8 mouse cellular contexts compared by ENCODE assay signal in the genomic region with DNA sequence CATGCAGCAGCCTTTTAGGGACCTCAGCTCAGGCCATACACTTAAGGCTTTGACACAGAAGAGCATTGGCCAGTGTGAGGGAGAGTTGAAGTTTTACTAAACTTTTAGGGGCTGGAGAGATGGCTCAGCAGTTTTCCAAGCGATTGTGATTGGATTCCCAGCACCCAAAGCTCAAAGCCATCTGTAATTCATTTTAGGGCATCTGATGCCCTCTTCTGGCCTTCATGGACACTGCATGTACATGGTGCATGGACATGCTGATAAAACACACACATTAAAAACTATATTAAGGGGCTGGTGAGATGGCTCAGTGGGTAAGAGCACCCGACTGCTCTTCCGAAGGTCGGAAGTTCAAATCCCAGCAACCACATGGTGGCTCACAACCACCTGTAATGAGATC. TPM values are rescaled to one million over a fixed set of nuclear protein-coding genes. Genes with fewer than 3 reads are reported as not detected.
A peak's percentile ranks its signal among the peaks of the same experiment; 100 is the strongest.
DNase-seq lines count a peak whose midpoint lies in the region; ATAC-seq and TF ChIP-seq lines count a peak whose summit lies in the region.
"Had no signal": no experiment of that assay in that cellular context is flagged by ENCODE, and none has a peak within 500 bp of the region (broad histone marks: within the 10 kb centered on the region; RNA-seq: fewer than 3 reads in every experiment).

No protein-coding gene starts in this region.

- H3K4me1 ChIP-seq in ES-E14 (ENCODE audit: control insufficient read depth in 2 of 2, insufficient read depth in 2 of 2, low read length in 2 of 2, poor library complexity in 1 of 2), result peaks cover 0 to 4% of the 10 kb centered on the region in 2 experiments; a peak in 1 of 4 replicates
- no peaks in the 10 kb centered on the region for H3K4me1 ChIP-seq in liver, postnatal 0 days (ENCODE audit: insufficient read depth)
- H3K4me1 ChIP-seq: neural tube, embryonic 12.5 days had no signal

- H3K4me2 ChIP-seq in liver, postnatal 0 days (ENCODE audit: low read depth, low read length), result no peak overlapping the region
- H3K4me2 ChIP-seq: neural tube, embryonic 12.5 days had no signal

- peak; percentile 75 for TF ChIP-seq CTCF in layer of hippocampus, adult 2 months (conservative IDR thresholded peaks at IDR 0.05)
- TF ChIP-seq CTCF in brain, embryonic 14.5 days (IDR thresholded peaks at IDR 0.05; ENCODE audit: borderline replicate concordance, extremely low read depth, insufficient read depth, insufficient read length), result peak; percentile 33; the same call in 1 of the 2 replicates
- TF ChIP-seq CTCF in liver, postnatal 0 days (IDR thresholded peaks at IDR 0.05; ENCODE audit: low read depth), result peak; percentile 69

- no peak overlapping the region for H3K9ac ChIP-seq in ES-E14 (ENCODE audit: insufficient read depth, low read depth, low read length, poor library complexity, severe bottlenecking)
- no peak overlapping the region for H3K9ac ChIP-seq in liver, postnatal 0 days (replicated peaks)
- H3K9ac ChIP-seq: neural tube, embryonic 12.5 days had no signal

- no peak overlapping the region for H3K27ac ChIP-seq in layer of hippocampus, adult 2 months
- no peak overlapping the region for H3K27ac ChIP-seq in ES-E14 (ENCODE audit: insufficient read depth, low read depth, low read length, poor library complexity, severe bottlenecking)
- H3K27ac ChIP-seq in liver, postnatal 0 days (ENCODE audit: low read depth), result no peak overlapping the region
- H3K27ac ChIP-seq: neural tube, embryonic 12.5 days had no signal

- no peak for ATAC-seq in liver, postnatal 0 days
- no peak for ATAC-seq in erythroblast, adult 5-6 weeks (replicated peaks; ENCODE audit: low FRiP score, poor library complexity, severe bottlenecking)
- ATAC-seq in inflammation-experienced regulatory T-cells, adult 6 months, result no peak

- TF ChIP-seq POLR2A in brain, embryonic 14.5 days (IDR thresholded peaks at IDR 0.05; ENCODE audit: borderline replicate concordance, extremely low read depth, insufficient read depth, insufficient read length, poor library complexity, severe bottlenecking), result no peak

- TF ChIP-seq EP300 in liver, postnatal 0 days (IDR thresholded peaks at IDR 0.05; ENCODE audit: low read depth), result no peak

- DNase-seq in layer of hippocampus, adult 2 months (ENCODE audit: low spot score in 2 of 2), result peak in 1 of 2 experiments; percentile 42
- DNase-seq in layer of hippocampus, postnatal 14 days (ENCODE audit: low spot score in 2 of 2), result no peak
- peak; percentile 53 for DNase-seq in ES-E14 (ENCODE audit: low read depth, low spot score)
- DNase-seq in brain, embryonic 14.5 days (ENCODE audit: low read depth), result no peak
- DNase-seq in liver, postnatal 0 days, result no peak

- WGBS in liver, postnatal 0 days (ENCODE audit: insufficient replicate concordance), result 71% methylated on average over 4 of the region's 4 CpGs

- H3K27me3 ChIP-seq in liver, postnatal 0 days (ENCODE audit: insufficient read depth, low read length), result no peaks in the 10 kb centered on the region
- H3K27me3 ChIP-seq: neural tube, embryonic 12.5 days had no signal

- in situ Hi-C loops in ES-E14 (cut with MboI; ENCODE audit: low sequenced_read_pairs in 2 of 2, unreplicated experiment in 2 of 2), result loop anchor here in 1 of 2 experiments (5.0 kb wide), 1 partner anchor 64 kb away; a partner anchor contains a TSS

- H3K9me3 ChIP-seq in ES-E14 (ENCODE audit: control insufficient read depth, insufficient read depth, low read depth, low read length), result no peaks in the 10 kb centered on the region
- H3K9me3 ChIP-seq in liver, postnatal 0 days (ENCODE audit: low read length), result no peaks in the 10 kb centered on the region

- H3K4me3 ChIP-seq in layer of hippocampus, adult 2 months, result no peak overlapping the region
- no peak overlapping the region for H3K4me3 ChIP-seq in ES-E14 (ENCODE audit: insufficient read depth in 1 of 2, low read depth in 1 of 2, low read length in 2 of 2, poor library complexity in 1 of 2, severe bottlenecking in 1 of 2)
- H3K4me3 ChIP-seq in liver, postnatal 0 days (ENCODE audit: low read depth, low read length), result no peak overlapping the region
- H3K4me3 ChIP-seq: neural tube, embryonic 12.5 days had no signal

- no peaks in the 10 kb centered on the region for H3K36me3 ChIP-seq in ES-E14 (ENCODE audit: control insufficient read depth, insufficient read depth, low read length, poor library complexity, severe bottlenecking)
- H3K36me3 ChIP-seq in liver, postnatal 0 days (replicated peaks; ENCODE audit: insufficient read depth, low read length), result no peaks in the 10 kb centered on the region

TF ChIP-seq in ES-E14, 5 proteins besides CTCF, POLR2A, EP300 and RAD21:
- TF ChIP-seq MAFK (IDR thresholded peaks at IDR 0.05; ENCODE audit: insufficient read depth, low read depth, low read length) (peak; percentile 80), ZNF384 (IDR thresholded peaks at IDR 0.05; ENCODE audit: low read depth, low read length) (no peak), HCFC1 (IDR thresholded peaks at IDR 0.05; ENCODE audit: borderline replicate concordance, insufficient read depth, low read length) (no peak), ZC3H11A (IDR thresholded peaks at IDR 0.05; ENCODE audit: borderline replicate concordance, low read depth, low read length) (peak; percentile 85)
TF ChIP-seq in ES-E14: peak in this region for 2.

RNA-seq across cellular contexts. Expression of a gene that starts 4.8 kb away (rescaled TPM):
- 100 to 1,000 TPM in 1 of 2 experiments, 10 to 100 TPM in 1; 98.5 to 116 TPM for total RNA-seq in layer of hippocampus, adult 2 months (2021)
- 100 to 1,000 TPM in 1 of 2 experiments, 10 to 100 TPM in 1; 86.7 to 100 TPM for total RNA-seq in layer of hippocampus, postnatal 14 days (2021)
- total RNA-seq in ES-E14 (2012; rRNA removed), result 45.1 and 68.6 TPM in 2 replicates
- polyA plus RNA-seq in brain, embryonic 14.5 days (2012; rRNA removed), result 46.6 and 63.5 TPM in 2 replicates
- polyA plus RNA-seq in liver, postnatal 0 days (2015; fragmentation: Nextera tagmentation; extraction: Ambion mirVana), result 1.6 and 2.7 TPM in 2 replicates
- total RNA-seq in erythroblast, adult 5-6 weeks (2015; ENCODE audit: low replicate concordance), result 6.7 TPM in 1 of 2 replicates, not detected in the other
- 2.1 TPM in 1 of 2 replicates, not detected in the other for total RNA-seq in erythroblast, adult 5-6 weeks (2017; ENCODE audit: low replicate concordance)
- 10 to 100 TPM; 16.9 to 42.0 (median 36.2) TPM for polyA plus RNA-seq in inflammation-experienced regulatory T-cells, adult 6 months (2017; shearing (Covaris generic))

RNA-seq across cellular contexts. Expression of a gene that starts 37.8 kb away (rescaled TPM):
- total RNA-seq in layer of hippocampus, adult 2 months (2021), result 1 to 10 TPM; 5.2 to 5.5 TPM
- 1 to 10 TPM; 4.3 to 4.4 TPM for total RNA-seq in layer of hippocampus, postnatal 14 days (2021)
- 35.0 and 35.9 TPM in 2 replicates for total RNA-seq in ES-E14 (2012; rRNA removed)
- 12.1 and 16.4 TPM in 2 replicates for polyA plus RNA-seq in brain, embryonic 14.5 days (2012; rRNA removed)
- polyA plus RNA-seq in liver, postnatal 0 days (2015; fragmentation: Nextera tagmentation; extraction: Ambion mirVana), result 1.4 and 1.6 TPM in 2 replicates
- total RNA-seq in erythroblast, adult 5-6 weeks (2015; ENCODE audit: low replicate concordance), result 0.96 TPM in 1 of 2 replicates, not detected in the other
- total RNA-seq in erythroblast, adult 5-6 weeks (2017; ENCODE audit: low replicate concordance), result 0.14 and 0.60 TPM in 2 replicates
- 1 to 10 TPM in 1 of 3 experiments, under 1 TPM in 2; 0.72 to 1.8 (median 0.83) TPM for polyA plus RNA-seq in inflammation-experienced regulatory T-cells, adult 6 months (2017; shearing (Covaris generic))
